Mouse (Mus musculus): ENCODE results near the gene Npas2.

Gene Npas2

DNA sequence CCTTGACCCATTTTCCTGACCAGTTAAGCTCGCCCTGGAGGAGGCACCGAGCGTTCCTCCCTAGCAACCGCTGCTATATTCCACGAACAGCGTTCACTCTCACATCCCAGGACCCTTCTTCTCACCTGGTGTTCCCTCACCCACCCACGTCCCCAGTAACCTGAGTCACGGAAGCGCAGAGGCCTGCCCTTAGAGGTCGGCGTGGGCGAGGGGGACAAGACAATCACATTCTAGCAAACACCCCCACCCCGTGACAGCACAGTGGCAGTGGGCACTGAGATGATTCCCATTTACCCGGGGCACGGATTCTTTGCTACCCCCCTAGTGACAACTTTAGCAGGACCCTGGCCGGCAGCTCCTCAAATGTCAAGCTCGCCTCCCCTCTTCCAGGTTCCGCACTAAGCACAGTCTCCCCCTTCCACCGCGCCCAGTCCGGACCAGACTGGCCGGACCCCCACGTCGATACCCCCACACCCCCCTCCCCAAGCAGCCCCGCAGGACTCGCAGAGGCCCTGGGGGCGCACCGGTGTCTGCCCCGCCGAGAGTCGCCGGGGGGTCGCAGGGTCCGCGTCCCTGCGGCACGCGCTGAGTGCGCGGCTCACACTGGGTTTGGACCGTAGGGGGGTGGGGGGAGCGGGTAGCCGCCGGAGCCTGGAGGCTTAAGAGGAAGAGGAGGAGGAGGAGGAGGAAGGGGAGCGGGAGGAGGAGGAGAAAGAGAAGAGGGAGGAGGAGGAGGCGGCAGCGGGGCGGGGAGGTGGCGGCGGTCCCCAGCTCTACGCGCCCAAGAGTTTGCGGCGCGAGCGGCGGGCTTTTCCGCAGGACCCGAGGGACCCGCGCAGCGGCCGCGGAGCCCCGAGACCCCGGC, at the start of gene Npas2:
TSS of gene Npas2 (plus strand) at position 735 of the 865 bp plus-strand sequence.
- no peak for DNase-seq

DNA sequence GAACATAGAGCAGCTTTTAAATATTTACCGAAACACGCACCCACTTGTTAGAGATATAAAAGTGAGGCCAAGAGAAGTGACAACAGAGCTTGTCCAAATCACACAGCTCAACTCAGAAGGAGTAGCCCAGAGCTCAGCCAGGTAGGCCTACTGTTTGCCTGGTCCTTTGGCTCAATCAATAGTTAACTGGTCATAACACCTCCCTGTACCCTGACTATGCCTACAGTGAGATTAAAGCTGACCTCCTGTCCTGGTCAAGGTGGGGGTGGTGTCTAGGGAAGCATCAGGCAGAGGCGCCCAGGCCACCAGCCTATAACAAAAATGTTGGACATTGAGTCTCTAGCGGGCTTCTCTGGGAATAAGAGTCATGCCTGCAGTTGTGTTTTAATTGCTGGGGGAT, 36.8 kb upstream of the Npas2 start:
- DNase-seq, result peak; percentile 10

DNA sequence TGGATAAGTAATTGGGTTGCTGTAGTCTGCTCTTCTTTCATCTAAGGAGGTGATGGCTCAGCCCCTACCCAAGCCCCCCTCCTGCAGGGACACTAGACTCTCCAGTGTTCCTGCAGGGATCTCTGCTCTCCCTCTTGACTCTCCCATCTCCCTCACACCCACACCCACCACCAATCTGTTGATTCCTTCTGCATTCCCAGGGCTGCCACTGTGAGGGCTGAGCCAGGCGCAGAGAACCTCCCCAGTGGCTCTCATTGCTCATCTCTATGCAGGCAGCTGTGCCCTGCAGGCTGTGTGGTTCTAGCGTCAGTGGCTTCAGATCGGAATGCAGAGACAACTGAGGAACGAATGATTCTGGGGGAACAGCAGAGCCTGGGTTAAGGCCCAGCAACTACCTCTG, 33.4 kb upstream of the Npas2 start:
- DNase-seq, result no peak

DNA sequence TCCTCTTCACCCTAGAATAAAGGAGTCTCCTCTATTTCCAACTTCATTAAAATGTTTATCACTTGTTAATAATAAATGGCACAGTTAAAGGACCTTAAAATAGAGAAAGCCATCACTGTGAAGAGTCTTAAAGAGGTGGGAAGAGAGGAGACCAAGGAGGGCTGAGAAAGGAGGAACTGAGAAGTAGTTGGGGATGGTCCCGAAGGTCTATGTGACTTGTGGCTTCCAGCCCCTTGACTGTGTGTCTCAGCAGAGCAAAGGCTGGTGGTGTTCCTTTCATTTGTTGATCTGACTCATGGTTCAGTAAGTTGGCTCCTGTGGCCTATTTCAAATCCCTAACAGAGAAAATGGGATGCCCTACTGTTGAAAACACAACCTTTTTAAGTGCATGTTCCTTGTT, 30.5 kb upstream of the Npas2 start:
- DNase-seq, result no peak

DNA sequence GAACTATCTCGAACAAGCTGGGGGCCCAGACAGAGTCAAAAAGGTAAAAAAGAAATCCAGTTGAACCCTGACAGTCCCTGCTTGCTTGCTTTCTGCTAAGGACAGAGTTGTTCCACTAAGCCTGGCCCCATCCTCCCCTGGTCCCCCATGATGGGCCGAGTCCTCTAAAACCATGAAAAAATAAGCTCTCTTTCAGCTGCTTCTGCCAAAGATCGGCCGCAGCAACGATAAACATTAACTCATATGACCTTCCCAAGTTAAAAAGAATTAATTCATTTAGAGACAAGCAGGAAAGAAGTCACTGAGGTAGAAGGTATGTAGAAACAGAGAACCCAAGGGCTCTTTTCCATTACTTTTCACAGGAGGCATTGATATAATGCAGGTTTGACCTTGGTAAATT, 16.8 kb upstream of the Npas2 start:
- DNase-seq, result no peak

DNA sequence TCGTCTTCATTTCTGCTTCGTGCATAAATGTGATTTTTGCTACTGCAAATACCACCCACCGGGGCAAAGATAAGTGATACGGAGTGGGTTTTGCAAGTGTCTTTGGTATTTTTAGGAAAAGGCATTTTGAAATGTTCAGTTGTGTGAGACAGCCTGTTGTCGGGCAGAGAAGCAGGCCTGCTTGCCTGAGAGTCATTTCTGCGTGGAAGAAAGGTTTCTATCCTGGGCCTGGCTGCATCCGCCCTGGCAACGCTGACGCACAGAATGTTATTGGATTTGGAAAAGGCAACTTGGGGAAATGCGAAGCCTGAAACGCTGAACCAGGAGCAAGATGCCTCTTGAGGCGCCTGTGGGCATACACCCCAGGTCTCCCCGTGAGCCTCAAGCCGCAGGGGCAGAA, 16.3 kb upstream of the Npas2 start:
- no peak for DNase-seq

DNA sequence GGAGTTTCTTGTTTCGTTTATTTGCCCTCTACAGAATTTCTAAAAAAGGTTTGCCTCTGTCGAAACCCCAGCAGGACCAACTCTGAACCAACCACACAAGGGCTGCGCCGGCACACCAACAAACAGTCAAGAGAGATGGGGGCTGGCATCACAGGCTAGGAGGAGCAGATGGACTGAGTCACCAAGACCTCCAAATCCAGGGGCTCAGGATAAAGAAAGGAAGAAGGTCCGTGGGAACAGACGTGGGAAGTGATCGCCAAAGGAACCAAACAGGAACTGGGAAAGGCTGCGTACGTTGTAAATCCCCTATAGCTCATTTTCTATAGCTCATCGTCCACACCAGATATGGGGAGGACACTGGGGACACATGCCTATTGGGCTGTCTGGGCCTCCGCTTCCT, 13.7 kb upstream of the Npas2 start:
- DNase-seq, result no peak

DNA sequence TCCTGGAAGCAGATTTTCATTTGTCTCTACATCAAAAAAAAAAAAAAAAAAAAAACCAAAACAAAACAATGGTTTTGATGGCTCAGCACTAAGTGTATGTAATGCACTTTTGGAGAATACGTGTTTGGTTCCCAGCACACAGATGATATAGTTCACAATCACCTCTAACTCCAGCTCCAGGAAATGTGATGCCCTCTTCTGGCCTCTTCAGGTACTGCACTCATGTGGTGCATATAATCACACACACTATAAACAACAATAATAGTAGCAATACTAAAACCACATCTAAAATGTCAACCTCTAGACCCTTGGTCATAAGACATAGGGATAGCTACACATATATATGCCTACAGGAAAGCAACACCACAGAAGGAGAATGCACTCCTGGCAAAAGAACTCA, 13.0 kb upstream of the Npas2 start:
- no peak for DNase-seq

DNA sequence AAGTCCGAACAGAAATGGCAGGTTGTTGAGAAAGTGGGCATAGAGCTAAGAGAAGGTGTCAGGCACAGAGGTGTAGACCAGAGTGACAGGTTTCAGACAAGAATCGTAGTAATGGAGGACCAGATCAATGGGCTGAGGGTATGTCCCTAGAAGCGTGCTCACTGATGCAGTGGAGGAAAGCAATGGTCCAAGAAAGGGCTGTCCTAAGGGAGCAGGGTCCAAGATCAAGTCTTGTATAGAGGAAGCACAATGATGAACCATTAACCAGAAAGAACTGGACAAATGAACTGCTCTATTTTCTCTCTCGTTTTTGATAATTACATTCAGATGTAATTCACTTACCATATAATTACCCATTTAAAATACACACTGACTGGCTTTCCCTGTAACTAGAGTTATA, 11.6 kb upstream of the Npas2 start:
- no peak for DNase-seq

DNA sequence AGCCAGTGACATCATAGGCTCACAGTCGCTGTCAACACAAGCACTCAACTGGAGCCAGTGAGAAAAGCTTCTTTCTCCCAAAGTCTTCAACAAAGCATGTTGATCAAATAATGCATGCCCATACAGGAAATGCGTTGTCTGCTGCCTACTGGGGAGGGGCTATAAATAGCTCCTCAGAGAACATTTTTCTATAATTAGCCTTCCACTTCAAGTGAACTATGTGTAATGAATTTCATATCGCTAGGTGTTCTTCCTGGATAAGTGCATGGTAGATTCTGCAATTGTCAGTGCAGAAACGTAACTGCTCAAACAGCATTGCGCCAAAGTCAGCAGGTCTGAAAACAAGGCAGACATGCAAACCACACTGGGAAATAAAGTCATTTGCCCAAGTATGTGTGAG, 7.7 kb upstream of the Npas2 start:
- DNase-seq, result no peak

DNA sequence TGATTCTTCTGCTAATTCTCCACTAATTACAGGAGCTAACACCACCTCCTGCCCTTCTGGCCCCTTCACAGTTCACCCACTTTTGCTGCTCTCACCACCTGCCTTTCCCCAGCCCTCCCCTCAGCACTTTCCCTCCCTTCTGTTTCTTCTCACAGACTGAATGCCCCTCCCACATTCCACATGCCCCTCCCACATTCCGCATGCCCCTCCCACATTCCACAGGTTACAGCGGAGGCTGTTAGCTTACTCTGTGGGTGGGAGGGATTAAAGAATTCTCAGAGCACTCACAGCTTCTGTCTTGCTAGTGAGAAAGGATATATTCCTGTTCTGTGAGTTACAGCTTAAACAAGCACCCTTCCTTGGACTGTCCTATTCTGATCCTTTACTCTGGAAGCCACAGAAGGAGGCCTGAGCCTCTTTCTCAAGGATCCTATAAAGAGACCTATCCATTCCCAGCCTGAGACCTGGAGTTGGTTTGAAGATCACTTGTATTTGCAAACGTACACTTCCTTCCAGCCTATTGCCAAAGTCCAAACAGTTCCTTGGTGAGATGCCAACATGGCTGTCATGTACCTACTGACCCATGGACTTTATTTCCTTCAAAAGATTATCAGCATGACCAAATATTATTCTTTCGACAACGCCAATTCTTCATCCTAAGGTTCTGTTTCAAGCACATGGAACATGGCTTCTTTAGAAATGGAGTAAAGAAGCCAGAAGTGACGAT, 6.7 kb upstream of the Npas2 start:
- no peak for DNase-seq

DNA sequence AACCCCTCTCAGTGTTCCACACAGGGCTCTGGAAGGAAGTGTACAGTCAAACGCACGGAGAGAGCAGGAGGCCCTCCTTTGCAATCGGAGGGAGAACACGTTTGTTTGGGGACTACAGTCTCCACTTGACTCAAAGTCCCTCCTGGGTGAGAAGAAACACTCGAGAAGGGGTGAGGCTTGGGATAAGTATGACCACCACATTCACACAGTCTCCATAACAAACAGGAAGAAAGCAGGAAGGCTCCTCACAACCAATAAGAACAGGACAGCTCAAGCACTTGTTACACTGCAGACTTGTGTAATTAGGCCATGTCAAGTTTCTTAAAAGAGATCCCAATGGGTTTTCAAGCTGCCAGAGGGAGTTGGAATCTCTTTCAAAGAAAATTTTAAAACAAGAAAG, 2.4 kb upstream of the Npas2 start:
- DNase-seq, result no peak

DNA sequence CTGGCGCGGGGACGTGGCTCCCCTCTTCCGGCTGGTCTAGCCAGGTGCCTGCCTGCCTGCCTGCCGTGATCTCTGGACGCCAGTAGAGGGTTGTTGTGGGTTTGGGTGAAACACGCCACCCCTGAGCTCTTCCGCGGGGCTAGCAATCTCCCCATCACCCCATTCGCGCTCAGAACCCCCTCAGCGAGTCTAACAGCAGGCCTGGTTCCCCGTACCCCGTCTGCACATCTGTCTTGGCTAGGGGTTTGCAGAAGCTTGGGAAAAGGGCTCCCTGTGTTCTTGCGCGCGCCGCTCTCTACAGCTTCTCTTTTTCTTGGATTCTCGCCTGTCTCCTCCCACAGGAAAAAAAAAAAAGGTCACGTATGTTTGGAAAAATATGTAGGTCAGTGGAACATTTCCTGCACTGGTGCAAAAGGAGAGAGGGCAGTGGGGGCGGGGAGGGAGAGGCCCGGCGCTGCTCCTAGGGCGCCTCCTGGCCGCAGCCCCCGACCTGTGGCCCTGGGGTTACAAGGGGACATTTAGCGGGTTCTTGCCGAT, 1.0 kb upstream of the Npas2 start:
- DNase-seq, result peak; percentile 32

DNA sequence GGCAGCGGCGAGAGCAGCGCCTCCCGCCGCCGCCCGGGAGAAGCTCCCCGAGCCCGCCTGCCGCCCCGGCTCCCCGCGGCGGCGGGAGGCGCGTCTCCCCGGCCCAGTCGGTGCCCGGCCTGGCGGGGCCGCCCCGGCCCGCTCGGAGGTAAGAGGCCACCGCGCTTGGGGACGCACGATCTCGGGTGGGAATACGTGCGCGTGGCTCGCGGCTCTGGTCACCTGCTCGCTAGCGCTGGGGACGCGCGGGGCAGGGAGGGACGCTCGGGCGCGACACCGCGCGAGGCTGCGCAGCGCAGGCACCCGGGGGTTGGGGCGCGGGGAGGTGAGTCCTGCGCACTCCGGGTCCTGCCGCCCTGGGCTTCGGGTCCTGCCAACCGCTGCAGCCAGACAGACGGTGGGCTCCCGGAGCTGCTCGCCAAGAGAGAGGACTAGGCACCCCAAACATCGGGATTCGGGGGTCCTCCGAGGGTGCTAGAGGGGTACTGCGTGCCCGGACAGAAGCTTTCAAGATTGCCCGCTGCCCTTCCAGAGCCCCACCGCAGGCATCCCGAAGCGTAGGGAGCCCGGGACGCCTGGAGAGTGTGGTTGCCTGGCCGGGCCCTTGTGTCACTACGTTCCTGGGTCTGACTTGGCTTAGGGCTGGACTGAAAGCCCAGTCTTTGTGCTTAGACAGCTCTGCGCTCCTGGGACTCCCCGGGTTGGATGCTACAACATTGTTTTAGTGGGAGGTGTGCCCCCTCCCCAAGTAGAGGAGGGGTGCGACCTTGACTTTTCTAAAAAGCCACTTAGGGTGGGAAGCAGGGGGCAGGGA, 538 bp downstream of the Npas2 start:
- DNase-seq, result no peak

DNA sequence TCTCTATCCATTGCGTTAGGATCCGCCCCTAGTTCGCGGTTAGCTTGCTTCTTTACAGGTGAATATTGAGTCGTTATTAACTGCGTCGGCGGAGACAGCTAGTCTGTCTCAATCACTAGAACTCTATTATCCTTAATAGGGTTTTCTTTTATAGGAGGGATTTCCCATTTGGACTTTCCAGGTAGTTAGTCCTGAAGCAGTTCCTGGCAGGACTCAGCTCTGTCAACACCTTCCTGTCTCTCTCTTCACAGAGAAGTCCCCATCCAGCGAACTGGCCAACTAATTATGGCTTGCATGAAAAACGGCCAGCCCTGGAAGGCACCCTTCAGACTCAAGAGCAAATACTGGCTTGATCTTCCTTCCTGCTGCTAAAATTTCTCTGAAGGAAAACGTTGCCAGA, 1.4 kb downstream of the Npas2 start:
- DNase-seq, result no peak

DNA sequence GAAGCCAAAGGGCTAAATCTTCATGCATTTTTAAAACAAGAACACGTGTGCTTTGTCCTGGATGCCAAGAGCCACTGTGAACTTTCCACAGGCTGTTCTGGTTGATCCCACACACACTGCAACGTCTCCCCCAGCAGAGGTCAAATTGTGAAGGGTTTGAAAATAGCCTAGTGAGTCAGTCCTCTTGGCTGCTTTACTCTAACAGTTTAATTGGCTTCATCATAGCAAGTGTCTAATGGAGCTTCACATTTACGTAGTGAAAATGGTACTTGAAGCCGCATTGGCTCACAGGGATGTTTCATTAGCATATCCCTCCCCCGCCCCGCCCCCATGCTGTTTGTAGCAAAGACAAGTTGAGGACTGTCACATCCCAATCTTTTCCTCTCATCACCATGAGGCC, 2.6 kb downstream of the Npas2 start:
- DNase-seq, result no peak

DNA sequence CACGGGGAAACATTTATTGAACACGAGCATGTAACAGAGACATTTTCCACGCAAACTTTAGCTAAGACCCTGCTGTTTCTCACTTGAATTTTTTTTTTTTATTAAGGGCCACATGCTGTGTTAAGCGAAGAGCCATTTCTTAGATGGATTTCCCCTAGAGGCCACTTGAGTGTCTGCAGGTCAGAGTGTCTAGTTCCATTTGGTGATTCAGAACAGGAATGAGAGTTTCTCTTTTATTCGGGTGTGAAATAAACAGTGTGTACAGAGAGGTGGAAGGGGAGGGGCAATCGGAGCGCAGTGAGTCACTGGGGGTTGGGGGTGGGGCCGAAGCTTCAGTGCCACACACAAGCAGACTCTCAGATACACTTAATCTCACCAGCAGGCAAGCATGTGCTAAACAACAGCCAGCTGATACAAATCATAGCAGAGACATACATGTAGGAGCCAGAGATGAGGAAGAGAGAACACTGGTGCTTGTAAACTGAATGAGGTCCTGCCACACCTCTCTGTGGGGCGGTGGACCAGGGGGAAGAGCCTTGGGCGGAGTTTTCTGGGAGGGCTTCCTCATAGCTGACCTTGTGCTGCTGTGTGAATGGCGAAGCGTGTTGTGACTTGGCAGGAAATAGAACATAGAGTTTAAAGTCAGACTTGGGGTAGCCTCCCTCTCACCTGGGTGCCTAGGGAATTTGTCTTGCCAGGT, 3.3 kb downstream of the Npas2 start:
- DNase-seq, result no peak

DNA sequence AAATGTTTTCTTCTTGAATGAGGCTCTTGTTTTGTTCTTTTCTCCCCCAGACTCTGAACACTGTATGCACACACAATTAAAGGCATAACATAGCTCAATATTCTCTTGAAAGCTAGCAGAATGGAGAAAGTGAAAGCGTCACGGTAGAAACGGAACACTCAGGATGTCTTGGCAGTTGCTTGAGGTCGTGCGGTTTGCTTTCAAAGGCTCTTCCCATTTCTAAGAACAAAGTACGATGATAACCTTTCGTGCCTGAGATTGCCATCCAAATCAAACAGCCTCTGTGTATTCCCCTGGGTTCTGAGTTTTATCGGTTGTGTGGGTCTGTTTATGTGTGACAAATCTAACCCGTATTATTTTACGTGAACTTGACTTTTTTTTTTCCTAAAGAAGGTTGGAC, 11.5 kb downstream of the Npas2 start:
- DNase-seq, result no peak

DNA sequence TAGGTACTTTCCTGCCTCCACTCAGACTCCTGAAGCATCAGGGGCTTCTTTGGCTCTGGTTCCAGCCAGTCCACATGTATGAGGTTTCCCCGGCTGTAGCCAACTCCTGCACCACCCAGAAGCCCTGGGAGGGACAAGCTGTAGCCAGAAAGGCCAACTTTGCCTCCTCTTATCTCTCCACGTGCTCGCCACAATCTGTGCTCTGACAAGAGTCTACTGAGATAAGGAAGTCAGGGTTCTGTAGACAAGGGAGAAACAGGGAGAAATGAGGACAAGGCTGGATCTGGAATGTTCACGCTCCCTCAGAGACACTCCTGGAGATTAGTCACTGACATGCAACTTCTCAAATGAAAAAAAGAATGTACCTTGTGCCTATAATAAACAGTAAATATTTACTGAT, 12.2 kb downstream of the Npas2 start:
- DNase-seq, result no peak

DNA sequence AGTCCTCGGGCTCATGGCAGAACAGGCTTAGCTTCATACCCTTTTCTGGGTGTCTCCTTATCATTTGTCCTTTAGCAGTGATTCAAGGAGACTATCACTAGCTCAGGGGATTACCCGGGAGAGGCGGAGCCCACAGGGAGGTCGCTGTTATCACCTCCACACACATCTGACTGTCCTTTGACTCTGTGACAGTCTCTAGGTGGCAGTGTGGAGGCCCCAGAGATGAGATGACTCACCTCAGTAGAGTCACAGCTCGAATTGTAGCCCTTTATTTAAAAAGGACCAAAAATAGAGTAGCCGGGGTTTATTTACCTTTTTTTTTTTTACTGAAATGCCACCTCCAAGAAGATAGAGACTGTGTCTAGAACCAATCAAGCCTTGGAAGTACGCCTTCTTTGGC, 13.4 kb downstream of the Npas2 start:
- DNase-seq, result peak; percentile 16

DNA sequence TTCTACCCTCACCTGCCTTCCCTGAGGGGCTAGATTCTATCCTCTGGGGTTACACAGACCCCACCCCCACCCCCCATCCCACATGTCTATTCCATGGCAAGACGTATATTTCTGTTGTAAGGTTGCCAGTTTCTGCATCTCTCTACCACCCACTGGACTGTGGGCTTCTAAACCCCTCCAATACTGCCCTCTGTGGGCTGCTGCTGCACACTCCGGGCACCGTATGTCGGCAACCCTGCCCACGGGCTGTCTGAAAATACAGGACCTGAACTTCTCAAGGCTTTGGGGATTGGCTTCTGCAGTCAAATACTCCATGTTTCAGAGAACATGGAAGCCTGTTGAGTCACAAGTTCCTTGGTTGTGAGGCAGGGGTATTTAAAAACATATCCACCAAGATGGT, 17.4 kb downstream of the Npas2 start:
- no peak for DNase-seq

DNA sequence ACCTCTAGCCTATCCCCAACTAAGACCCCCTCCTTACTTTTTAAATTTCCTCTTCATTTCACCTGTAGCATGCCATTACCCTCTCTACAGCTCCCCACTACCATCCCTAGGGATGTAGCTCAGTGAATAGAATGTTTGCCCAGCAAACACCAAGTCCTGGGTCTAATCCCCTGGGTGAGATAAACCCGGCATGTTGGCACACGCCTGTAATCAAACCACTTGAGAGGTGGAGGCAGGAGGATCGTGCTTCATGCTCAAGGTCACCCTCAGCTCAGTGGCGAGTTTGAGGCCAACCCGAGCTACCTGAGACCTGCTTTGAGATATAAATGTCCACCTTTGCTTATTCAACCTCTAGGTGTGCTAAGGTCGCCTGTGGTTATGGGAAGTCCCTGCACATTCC, 19.5 kb downstream of the Npas2 start:
- DNase-seq, result no peak

DNA sequence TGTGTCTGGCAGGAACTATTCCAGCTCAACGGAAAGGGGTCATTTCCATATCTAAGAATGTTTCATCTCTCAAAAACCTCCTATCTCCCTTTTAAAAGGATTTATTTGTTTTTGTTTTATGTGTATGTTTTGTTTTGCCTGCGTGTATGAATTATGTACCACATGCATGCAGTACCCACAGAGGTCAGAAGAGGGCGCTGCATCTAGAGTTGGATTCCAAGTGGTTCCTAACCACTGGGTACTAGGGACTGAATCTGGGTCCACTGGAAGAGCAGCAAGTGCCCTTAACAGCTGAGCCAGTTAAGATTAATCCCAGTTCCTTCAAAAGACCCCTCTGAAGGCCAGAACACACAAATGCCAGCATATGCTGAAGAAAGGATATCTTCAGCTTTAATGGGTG, 24.1 kb downstream of the Npas2 start:
- no peak for DNase-seq
